Mouse (Mus musculus) ovary, adult 18-20 months (tissue): ENCODE measurements at regions not wholly inside any gene's neighbourhood (a gene's known extent, or its start where the extent isn't known, plus 50 kb on each side); places are given as distances from the start of the nearest gene placed in this dataset.
"Not testable (repeated sequence)": the region's sequence is repeated elsewhere in the genome, so short reads cannot be mapped to it uniquely, and the experiment has no call there.

Source experiments
- DNase-seq: peaks from one replicate; pipeline ENCODE4 v3.0.0; 2022; ENCODE audit warnings: low spot score, mixed read lengths

DNA sequence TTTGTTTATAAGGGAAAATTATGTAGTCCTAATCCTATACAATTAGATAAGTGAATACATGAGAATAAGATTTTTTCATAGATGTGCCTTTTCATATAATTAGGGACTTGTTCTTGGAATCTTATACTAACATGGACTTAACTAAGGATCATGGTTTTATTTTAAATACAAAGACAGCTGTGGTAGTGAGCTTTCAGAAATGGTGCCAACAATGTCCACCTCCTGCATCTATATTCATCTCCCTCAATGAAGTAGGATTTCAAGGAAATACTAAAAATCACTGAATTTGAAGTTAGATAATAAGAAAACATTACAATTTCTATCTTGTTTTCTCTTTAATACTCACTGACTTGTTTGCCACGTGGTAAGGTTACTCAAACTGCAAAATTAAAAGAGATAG is 619.8 kb downstream of the Anxa1 start:
- no peak for DNase-seq

DNA sequence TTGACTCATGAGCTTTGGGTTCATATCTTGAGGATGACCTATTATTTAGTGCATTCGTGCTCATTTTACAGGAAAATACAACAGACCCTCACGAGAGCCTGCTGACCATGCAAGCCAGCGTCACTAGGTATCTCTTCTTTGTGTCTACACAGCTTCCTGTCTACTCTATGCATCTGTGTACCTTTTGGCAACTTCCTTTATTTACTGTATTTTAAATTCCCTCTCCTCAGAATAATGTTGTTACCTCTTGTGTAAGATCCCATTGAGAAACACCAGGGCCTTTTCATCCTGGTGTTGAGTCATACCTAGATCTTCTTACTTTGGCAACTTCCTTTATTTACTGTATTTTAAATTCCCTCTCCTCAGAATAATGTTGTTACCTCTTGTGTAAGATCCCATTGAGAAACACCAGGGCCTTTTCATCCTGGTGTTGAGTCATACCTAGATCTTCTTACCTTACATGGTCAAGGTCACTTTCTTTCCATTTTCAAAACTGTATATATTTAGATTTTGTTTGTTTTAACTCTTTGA is 639.1 kb upstream of the Rorb start:
- not testable (repeated sequence) for DNase-seq

DNA sequence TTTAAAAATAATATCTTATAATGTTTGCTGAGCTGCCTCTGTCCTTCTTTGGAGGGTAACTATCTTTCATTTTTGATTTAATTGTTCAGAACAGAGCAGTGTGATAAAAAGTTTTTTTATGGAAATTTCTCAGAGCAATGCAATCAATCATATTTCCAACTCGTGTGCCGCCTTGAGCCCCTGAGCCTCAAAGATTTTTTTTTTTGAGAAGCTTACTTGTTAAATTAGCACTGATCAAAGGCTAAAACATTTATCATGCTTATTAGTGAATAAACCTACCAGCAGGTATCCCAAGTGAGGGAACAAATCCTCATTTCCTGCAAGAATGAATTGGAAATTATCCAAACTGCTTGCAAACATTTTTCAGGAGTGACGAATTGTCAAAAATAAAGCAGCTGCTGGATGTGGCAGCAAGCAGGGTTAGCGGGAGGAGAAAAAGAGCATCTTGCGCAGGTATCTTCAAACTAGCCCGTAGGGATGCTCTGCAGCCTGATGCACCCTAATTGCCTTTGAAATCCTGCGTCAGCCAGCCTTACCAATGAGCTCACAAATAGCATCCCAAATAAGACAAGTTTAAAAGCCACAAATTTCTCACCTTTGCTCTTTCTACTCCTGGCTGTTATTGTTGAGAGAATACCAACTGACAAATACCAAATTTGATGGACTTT is 637.0 kb upstream of the Rorb start:
- no peak for DNase-seq

DNA sequence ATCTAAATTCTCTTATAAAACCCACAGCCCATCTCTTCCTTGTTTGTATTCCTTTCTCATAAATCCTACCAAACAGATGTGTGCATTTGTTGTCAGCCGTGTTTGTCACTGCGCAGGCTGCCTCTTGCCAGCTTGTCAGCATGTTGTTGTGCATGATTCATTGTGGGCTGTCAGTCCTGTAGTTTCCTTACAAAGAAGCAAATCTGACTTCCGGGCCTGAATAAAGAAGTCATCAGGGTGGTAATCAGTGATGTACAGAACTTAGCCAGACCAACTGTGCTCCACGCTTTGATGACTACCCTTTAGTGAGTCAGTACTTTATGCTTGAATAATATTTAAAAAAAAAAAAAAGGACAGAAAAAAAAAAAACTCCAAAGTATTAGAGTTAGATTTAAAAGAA is 608.9 kb upstream of the Rorb start:
- no peak for DNase-seq
